Mouse (Mus musculus): Measurements from ENCODE around the gene St6galnac3. TPM values are rescaled to one million over a fixed set of nuclear protein-coding genes. Genes with fewer than 3 reads are reported as not detected.

The St6galnac3 gene
- total and polyA plus RNA-seq, 2 experiments from 2014 or later: 7.3 to 9.9 TPM

DNA sequence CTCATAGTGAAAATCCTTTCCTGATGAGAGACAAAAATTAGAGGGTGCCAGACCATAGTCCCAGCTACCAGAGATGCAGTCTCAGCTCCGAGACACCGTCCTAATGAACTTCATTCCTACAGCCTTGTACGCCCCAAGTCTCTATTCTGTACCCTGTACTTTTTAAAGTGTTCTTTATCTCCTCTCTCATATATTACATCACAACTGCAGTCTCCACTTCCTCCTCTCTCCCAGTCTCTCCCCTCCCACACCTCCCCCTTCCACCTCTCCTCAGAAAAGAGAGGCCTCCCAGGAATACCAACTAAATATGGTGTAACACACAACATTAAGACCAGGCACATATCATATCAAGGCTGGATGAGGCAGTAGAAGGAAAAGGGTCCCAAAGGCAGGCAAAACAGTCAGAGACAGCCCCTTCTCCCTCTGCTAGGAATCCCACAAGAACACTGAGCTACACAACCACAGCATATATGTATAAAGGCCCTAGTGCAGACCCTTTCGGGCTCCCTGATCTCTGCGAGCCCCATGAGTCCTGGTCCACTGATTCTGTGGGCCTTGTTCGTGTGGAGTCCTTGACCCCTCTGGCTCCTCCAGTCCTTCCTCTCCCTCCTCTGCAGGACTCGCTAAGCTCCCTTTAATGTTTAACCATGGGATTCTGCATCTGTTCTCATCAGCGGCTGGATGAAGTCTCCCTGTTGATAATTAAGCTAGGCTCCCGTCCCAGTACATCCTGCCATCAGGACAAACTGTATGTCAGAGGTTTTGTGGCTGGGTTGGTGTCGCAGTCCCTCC, 502.2 kb downstream of the St6galnac3 start:
- ATAC-seq (no peak), DNase-seq (ENCODE audit: low spot score) (no peak)
- H3K4me3 ChIP-seq (ENCODE audit: low read length): no peak overlapping the region
- no peaks in the 10 kb centered on the region for H3K27me3 ChIP-seq (ENCODE audit: insufficient read depth, low read length)
- H3K4me2 ChIP-seq (ENCODE audit: low read depth, low read length): no peak overlapping the region
- H3K36me3 ChIP-seq (ENCODE audit: insufficient read depth, low read length): no peaks in the 10 kb centered on the region
- H3K9ac ChIP-seq (replicated peaks; ENCODE audit: low read length): no peak overlapping the region
- H3K4me1 ChIP-seq (ENCODE audit: insufficient read depth, low read length): no peaks in the 10 kb centered on the region
- WGBS: 82% methylated on average over 10 of the region's 10 CpGs
- no peak overlapping the region for H3K27ac ChIP-seq
- no peak for TF ChIP-seq CTCF (IDR thresholded peaks at IDR 0.05; ENCODE audit: low read depth)
- H3K9me3 ChIP-seq (ENCODE audit: low read length): no peaks in the 10 kb centered on the region

DNA sequence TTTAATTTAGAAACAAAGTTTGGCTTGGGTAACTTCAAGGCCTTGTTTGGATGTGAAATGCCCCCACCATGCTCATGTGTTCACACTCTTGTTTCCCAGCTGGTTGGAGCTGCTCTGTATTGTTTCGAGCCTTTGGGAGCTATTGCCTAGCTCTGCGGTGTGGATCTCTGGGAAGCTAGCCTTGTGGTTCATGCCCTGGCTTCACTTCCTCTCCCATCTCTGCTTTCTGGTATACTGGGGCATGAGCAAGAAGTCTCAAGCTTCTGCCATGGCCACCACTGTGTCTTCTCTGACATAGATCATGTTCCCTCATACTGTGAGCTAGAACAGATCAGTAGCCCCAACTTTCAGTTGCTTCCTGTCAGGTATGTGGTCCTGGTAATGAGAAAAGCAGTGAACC, 505.6 kb downstream of the St6galnac3 start:
- no peak overlapping the region for H3K9ac ChIP-seq (replicated peaks; ENCODE audit: low read length)
- no peak for ATAC-seq
- no peaks in the 10 kb centered on the region for H3K36me3 ChIP-seq (ENCODE audit: insufficient read depth, low read length)

DNA sequence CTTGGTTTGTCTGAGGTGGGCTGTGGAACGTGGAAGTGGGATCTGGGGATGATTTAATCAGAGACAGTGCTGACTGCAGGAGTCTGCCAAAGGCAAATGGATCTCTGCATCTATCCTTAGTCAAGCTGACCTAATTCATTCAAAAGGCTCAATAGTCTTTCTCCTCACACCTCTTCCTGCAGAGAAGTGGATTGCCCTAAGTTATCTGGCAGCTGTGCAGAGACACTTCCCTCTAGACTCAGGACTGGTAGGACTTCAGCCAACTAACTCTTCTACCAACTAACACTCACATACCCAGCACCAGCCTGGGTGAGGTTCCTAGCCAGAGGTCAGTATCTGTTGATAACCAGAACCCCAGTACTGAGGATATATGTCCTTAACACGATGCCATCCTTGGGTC, 516.8 kb downstream of the St6galnac3 start:
- Histone ChIP-seq H3K36me3 (ENCODE audit: insufficient read depth, low read length) (no peaks in the 10 kb centered on the region), H3K9me3 (ENCODE audit: low read length) (no peaks in the 10 kb centered on the region), H3K4me1 (ENCODE audit: insufficient read depth, low read length) (no peaks in the 10 kb centered on the region), H3K27me3 (ENCODE audit: insufficient read depth, low read length) (no peaks in the 10 kb centered on the region), H3K27ac (no peak overlapping the region), H3K4me2 (ENCODE audit: low read depth, low read length) (no peak overlapping the region), H3K9ac (replicated peaks; ENCODE audit: low read length) (no peak overlapping the region), H3K4me3 (ENCODE audit: low read length) (no peak overlapping the region)
- WGBS: 83% methylated on average over 2 of the region's 2 CpGs
- no peak for DNase-seq (ENCODE audit: low spot score)
- TF ChIP-seq CTCF (IDR thresholded peaks at IDR 0.05; ENCODE audit: low read depth): no peak
- ATAC-seq: no peak

More for the DNA sequence above, 505.6 kb downstream of the St6galnac3 start:
- no peaks in the 10 kb centered on the region for H3K27me3 ChIP-seq (ENCODE audit: insufficient read depth, low read length)
- no peak for TF ChIP-seq CTCF (IDR thresholded peaks at IDR 0.05; ENCODE audit: low read depth)
- WGBS: 96% methylated on average over 2 of the region's 2 CpGs
- no peak overlapping the region for H3K4me3 ChIP-seq (ENCODE audit: low read length)
- no peak for DNase-seq (ENCODE audit: low spot score)
- H3K4me2 ChIP-seq (ENCODE audit: low read depth, low read length): no peak overlapping the region
- H3K27ac ChIP-seq: no peak overlapping the region
- no peaks in the 10 kb centered on the region for H3K4me1 ChIP-seq (ENCODE audit: insufficient read depth, low read length)
- no peaks in the 10 kb centered on the region for H3K9me3 ChIP-seq (ENCODE audit: low read length)

DNA sequence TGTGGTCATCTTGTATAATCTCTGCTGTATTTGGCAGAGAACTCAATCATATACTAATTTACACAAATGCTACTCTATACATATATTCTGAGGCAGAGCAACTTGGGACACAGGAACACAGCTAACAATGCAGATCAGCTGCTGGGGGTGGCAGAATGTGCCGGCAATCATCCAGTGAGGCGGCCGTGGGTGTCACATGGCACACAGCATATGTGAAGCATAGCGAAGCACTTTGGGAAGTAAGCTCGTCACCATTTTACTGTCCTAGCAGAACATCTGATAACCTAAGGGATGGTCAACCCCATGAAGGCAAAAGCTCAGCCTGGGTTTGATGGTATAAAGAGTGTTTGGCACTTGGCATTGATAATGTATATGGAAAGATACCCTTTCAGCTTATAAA, 520.9 kb downstream of the St6galnac3 start:
- WGBS: 83% methylated on average over 5 of the region's 5 CpGs
- no peak for ATAC-seq
- Histone ChIP-seq H3K27ac (no peak overlapping the region), H3K9me3 (ENCODE audit: low read length) (no peaks in the 10 kb centered on the region), H3K4me1 (ENCODE audit: insufficient read depth, low read length) (no peaks in the 10 kb centered on the region), H3K36me3 (ENCODE audit: insufficient read depth, low read length) (no peaks in the 10 kb centered on the region), H3K4me2 (ENCODE audit: low read depth, low read length) (no peak overlapping the region), H3K9ac (replicated peaks; ENCODE audit: low read length) (no peak overlapping the region), H3K27me3 (ENCODE audit: insufficient read depth, low read length) (no peaks in the 10 kb centered on the region), H3K4me3 (ENCODE audit: low read length) (no peak overlapping the region)
- DNase-seq (ENCODE audit: low spot score): no peak
- TF ChIP-seq CTCF (IDR thresholded peaks at IDR 0.05; ENCODE audit: low read depth): no peak

DNA sequence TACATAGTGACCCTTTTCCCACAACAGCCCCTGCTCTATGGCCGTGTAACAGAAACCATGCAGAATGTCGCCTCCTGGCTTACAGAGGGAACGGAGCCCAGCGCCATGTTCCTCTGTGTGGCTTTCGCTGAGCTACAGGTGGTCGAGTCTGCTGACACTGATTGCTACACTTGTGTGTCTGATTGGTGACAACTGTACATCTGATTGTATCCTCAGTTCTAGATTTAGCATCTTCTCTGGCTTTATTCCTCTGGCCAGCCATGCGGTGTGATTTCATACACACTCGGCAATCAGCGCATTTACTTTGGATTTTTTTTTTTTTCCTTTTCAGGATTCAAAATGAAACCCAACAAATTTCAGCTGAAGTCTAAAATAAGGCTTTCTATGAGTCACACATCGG, 523.1 kb downstream of the St6galnac3 start:
- no peaks in the 10 kb centered on the region for H3K36me3 ChIP-seq (ENCODE audit: insufficient read depth, low read length)
- no peak overlapping the region for H3K27ac ChIP-seq
- WGBS: 91% methylated on average over 10 of the region's 10 CpGs
- H3K4me2 ChIP-seq (ENCODE audit: low read depth, low read length): no peak overlapping the region
- H3K27me3 ChIP-seq (ENCODE audit: insufficient read depth, low read length): no peaks in the 10 kb centered on the region
- no peak overlapping the region for H3K9ac ChIP-seq (replicated peaks; ENCODE audit: low read length)
- no peaks in the 10 kb centered on the region for H3K9me3 ChIP-seq (ENCODE audit: low read length)
- ATAC-seq (no peak), DNase-seq (ENCODE audit: low spot score) (no peak)
- TF ChIP-seq CTCF (IDR thresholded peaks at IDR 0.05; ENCODE audit: low read depth): no peak
- H3K4me3 ChIP-seq (ENCODE audit: low read length): no peak overlapping the region
- H3K4me1 ChIP-seq (ENCODE audit: insufficient read depth, low read length): no peaks in the 10 kb centered on the region

DNA sequence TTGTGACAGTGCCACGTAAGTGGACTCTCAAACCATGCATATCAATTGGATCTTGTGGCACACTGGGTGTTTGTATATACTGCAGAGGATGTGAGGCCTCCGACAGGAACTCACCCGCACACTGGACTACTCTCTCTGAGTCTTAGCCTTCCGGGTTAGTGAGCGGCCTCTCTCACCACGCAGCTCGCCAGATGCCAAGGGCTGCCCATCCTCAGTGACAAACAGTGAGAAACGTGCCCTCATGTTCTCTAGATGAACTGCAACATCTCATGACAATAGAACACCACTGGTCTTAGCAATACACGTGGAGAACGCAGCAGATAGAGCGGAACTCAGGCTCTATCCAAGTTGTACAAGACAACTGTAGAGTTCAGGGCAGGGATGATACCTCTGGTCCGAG, 524.2 kb downstream of the St6galnac3 start:
- DNase-seq (ENCODE audit: low spot score): no peak
- 91% methylated on average over 12 of the region's 12 CpGs for WGBS
- Histone ChIP-seq H3K9me3 (ENCODE audit: low read length) (no peaks in the 10 kb centered on the region), H3K36me3 (ENCODE audit: insufficient read depth, low read length) (no peaks in the 10 kb centered on the region), H3K9ac (replicated peaks; ENCODE audit: low read length) (no peak overlapping the region), H3K4me3 (ENCODE audit: low read length) (no peak overlapping the region), H3K27me3 (ENCODE audit: insufficient read depth, low read length) (no peaks in the 10 kb centered on the region), H3K27ac (no peak overlapping the region), H3K4me2 (ENCODE audit: low read depth, low read length) (no peak overlapping the region), H3K4me1 (ENCODE audit: insufficient read depth, low read length) (no peaks in the 10 kb centered on the region)
- ATAC-seq: no peak
- no peak for TF ChIP-seq CTCF (IDR thresholded peaks at IDR 0.05; ENCODE audit: low read depth)

DNA sequence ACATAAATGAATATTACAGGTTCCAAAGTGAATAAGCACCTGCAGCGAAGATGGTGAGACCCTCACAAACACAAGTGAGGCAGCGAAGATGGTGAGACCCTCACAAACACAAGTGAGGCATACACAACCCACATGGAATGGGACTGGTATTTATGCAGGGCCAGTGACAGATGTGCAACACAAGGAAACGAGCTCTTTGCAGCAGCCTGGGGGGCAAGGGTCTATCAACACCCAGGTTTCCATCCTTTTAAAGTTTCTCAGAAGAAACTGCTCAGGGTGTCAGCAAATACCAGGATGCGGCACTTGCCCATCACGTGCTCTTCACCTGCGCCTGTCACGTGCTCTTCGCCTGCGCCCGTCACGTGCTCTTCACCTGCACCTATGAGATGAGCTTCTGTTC, 524.9 kb downstream of the St6galnac3 start:
- H3K9ac ChIP-seq (replicated peaks; ENCODE audit: low read length): no peak overlapping the region
- ATAC-seq (no peak), DNase-seq (ENCODE audit: low spot score) (no peak)
- H3K27ac ChIP-seq: no peak overlapping the region
- H3K36me3 ChIP-seq (ENCODE audit: insufficient read depth, low read length): no peaks in the 10 kb centered on the region
- H3K4me2 ChIP-seq (ENCODE audit: low read depth, low read length): no peak overlapping the region
- no peaks in the 10 kb centered on the region for H3K4me1 ChIP-seq (ENCODE audit: insufficient read depth, low read length)
- no peaks in the 10 kb centered on the region for H3K27me3 ChIP-seq (ENCODE audit: insufficient read depth, low read length)
- WGBS: 94% methylated on average over 11 of the region's 11 CpGs
- no peak overlapping the region for H3K4me3 ChIP-seq (ENCODE audit: low read length)
- TF ChIP-seq CTCF (IDR thresholded peaks at IDR 0.05; ENCODE audit: low read depth): no peak
- H3K9me3 ChIP-seq (ENCODE audit: low read length): no peaks in the 10 kb centered on the region
